Mouse (Mus musculus): ENCODE measurements around the gene Tmem62.
"Not testable (repeated sequence)": the region's sequence is repeated elsewhere in the genome, so short reads cannot be mapped to it uniquely, and the experiment has no call there.

The Tmem62 gene

DNA sequence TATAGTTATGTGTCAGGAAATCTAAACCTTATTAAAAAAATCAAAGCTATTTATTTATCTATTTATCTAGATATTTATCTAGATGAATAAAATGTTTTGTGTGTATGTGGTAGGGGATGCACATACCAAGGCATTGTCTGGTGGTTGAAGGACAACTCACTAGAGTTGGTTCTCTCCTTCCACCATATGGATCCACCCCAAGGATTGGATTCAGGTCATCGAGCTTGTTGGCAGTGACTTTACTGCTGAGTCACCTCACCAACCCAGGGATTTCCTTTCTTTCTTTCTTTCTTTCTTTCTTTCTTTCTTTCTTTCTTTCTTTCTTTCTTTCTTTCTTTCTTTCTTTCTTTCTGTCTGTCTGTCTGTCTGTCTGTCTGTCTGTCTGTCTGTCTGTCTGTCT is 19.8 kb downstream of the Tmem62 start:
- DNase-seq (ENCODE audit: low spot score in 2 of 2), result not testable (repeated sequence)

- no peak for DNase-seq (ENCODE audit: low spot score in 2 of 2)
These were observed 22.0 kb downstream of the Tmem62 start for GRCm38 (mm10) chr2:120998863-120999262.

- DNase-seq (ENCODE audit: low spot score in 2 of 2), result no peak
These were observed 26.8 kb downstream of the Tmem62 start for GRCm38 (mm10) chr2:121003586-121003985.

GRCm38 (mm10) chr2:121004018-121004811 is 27.4 kb downstream of the Tmem62 start:
- DNase-seq (ENCODE audit: low spot score in 2 of 2), result no peak

GRCm38 (mm10) chr2:121006986-121007385 is 30.2 kb downstream of the Tmem62 start:
- no peak for DNase-seq (ENCODE audit: low spot score in 2 of 2)

DNA sequence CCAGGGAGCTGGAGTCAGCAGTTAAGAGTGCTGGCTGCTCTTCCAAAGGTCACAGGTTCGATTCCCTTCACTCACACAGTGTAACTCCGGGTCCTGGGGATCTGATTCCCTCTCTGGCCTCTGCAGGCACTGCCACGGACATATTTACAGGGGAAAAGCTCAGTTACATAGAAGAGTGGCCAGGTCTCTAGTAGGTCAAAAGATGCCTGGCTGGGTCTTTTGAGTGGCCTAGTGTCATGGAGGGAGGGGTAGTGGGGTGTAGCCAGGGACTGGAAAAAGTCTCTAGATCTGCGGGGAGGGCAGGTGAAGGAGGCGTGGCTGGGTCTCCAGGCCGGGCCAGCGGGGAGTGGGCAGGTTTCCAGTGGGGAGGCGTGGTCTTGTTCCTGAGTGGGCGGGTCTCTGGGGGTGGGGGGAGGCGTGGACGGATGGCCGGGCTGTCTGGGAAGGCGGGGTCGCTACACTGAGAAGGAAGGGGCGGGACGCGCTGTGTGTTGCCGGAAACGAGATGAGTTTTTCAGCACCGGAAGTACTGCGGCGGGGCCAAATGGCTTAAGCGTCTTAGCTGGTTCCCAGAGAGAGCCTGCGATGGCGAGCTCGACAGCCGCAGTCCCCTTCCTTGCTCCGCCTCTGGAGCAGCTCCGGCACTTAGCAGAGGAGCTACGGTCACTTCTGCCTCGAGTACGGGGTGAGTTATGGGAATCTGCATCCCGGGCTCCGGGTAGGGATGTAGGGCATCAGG is 31.3 kb downstream of the Tmem62 start, which contains the start of gene Ccndbp1:
Gene Ccndbp1 (plus strand): TSS at position 479 of the 739 bp plus-strand sequence.
- peak; percentile 92 for DNase-seq (ENCODE audit: low spot score in 2 of 2)

DNA sequence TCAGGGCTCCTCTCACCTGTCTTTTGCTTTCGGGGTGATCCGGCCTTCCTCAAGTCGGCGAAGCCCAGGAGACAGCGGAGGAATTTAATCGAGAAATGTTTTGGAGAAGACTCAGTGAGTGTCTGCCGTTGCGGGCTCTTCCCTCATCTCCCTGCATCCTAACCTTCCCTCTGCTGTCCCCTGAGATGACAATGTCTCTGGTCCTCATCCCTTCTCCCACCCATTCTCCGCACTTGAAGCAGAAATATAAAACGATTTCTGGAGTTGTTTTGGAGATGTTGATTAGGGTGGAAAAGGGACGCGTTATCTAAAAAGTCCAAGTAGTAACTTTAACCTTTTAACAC is 31.8 kb downstream of the Tmem62 start:
- DNase-seq (ENCODE audit: low spot score in 2 of 2), result no peak

DNA sequence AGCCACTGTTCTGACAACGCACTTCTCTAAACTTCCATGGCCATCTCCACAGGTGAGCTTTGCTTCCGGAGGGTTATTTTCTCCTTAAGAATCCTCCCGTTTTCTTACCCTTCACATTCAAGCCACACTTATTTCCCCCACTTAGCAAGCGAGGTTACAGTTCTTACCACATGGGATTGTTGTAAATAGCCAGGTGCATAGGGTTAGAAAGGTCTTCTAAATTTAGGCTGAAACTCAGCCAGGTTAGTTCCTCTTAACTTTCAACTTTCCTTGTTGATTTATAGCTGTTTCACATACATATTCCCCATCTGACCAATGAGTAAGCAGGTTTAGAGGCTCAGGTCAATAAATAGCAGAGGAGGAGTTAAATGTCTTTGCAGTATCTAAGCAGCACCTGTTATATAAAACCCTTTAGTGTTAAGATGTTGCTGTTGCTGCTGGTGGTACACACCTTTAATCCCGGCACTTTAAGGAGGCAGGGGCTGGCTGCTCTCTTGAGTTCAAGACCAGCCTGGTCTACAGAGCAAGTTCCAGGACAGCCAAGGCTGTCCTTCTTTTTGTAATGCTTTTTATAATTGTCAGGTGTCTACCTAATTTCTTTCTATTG is 32.4 kb downstream of the Tmem62 start:
- DNase-seq (ENCODE audit: low spot score in 2 of 2), result no peak

DNA sequence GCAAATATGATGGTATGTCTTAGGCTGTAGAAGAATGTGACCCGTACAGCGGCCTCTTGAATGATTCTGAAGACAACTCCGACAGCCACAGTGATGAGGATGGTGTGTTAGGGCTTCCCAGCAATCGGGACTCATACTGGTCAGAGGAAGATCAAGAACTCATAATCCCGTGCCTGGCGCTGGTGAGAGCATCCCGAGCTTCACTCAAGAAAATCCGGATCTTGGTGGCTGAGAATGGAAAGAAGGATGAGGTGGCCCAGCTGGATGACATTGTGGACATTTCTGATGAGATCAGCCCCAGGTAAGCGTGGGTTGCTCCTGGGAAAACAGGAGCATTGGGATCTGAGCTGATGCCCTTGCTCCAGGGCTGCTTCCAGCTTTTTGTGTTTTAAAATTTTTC is 35.9 kb downstream of the Tmem62 start:
- no peak for DNase-seq (ENCODE audit: low spot score in 2 of 2)

DNA sequence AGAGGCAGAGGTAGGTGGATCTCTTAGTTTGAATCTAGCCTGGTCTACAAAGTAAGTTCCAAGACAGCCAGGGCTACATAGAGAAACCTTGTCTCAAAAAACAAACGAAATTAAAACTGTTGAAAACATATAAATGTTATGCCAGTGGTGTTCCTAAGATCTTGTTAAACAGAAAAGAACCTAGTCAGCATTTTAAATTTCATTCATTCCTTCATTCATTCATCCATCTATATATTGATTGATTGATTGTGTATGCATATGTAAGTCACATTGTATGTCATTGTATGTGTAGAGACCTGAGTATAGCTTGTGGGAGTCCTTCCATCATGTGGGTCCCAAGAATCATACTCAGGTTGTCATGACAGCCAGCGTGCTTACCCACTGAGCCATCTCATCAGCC is 38.7 kb downstream of the Tmem62 start:
- no peak for DNase-seq (ENCODE audit: low spot score in 2 of 2)

GRCm38 (mm10) chr2:121016226-121016625 is 39.4 kb downstream of the Tmem62 start:
- DNase-seq (ENCODE audit: low spot score in 2 of 2), result no peak

- no peak for DNase-seq (ENCODE audit: low spot score in 2 of 2)
These were observed 40.3 kb downstream of the Tmem62 start for GRCm38 (mm10) chr2:121017151-121017550.

DNA sequence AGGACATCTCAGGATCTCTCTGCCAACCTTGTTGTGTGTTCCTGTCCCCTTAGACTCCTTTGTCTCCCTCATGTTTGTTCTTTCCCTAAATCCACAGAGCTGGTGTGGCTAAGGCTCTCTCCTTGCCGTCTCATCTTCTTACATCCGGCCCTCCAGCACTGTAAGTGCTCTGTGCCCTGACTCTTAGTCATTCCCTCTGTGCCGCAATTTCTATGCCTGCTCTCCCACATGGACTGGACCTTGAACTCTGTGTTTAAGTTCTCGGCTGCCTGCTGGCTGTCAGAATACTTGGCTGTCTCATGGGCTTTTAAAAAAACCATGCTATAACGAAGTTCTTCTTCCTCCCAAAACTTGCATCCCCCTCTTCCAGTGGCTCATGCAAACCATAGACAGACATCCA is 46.1 kb downstream of the Tmem62 start:
- DNase-seq (ENCODE audit: low spot score in 2 of 2), result no peak

DNA sequence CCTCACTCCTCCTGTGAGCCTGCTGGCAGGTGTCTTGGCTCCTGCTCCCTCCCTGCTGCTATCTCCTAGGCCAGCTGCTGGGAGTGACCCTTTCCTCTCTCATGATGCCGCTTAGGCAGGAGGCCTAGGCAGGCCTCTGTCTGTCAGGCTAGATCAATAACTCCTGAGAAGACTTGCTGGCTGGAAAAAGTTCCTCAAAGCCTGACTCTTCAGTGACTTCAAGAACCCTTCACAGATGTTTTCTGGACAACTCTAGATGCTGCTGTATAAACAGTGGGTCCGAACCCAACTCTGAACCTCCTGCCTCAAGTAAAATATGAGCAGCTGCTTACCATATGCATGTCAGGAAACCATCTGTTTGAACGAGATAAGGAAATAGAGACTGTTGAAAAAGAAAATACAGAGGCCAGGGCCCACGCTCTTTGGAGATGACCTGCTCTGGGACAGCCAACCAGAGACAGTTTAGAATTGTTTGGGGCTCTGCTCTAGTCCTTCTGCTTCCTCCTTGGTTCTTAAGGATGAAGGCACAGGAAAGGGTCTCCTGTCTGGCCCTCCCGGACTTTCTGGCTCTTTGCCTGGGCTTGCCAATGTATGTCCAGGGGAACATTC is 60.0 kb downstream of the Tmem62 start, which contains the start of gene Epb42:
Gene Epb42 (minus strand): TSS at position 340 of the 609 bp plus-strand sequence.
- no peak for DNase-seq (ENCODE audit: low spot score in 2 of 2)

DNA sequence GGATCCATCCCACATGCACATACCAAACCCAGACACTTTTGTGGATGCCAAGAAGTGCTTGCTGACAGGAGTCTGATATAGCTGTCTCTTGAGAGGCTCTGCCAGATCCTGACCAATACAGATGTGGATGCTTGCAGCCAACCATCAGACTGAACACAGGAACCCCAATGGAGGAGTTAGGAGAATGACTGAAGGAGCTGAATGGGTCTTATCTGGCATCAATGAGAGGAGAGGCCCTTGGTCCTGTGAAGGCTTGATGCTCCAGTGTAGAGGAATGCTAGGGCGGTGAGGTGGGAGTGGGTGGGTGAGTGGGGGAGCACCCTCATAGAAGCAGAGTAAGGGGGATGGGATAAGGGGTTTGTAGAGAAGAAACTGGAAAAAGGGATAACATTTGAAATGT is 62.0 kb downstream of the Tmem62 start:
- not testable (repeated sequence) for DNase-seq (ENCODE audit: low spot score in 2 of 2)

- DNase-seq (ENCODE audit: low spot score in 2 of 2), result no peak
These were observed 62.6 kb downstream of the Tmem62 start for GRCm38 (mm10) chr2:121039382-121039781.

- DNase-seq (ENCODE audit: low spot score in 2 of 2), result peak; percentile 31 to 54
These were observed 64.3 kb downstream of the Tmem62 start for GRCm38 (mm10) chr2:121041098-121041497.

DNA sequence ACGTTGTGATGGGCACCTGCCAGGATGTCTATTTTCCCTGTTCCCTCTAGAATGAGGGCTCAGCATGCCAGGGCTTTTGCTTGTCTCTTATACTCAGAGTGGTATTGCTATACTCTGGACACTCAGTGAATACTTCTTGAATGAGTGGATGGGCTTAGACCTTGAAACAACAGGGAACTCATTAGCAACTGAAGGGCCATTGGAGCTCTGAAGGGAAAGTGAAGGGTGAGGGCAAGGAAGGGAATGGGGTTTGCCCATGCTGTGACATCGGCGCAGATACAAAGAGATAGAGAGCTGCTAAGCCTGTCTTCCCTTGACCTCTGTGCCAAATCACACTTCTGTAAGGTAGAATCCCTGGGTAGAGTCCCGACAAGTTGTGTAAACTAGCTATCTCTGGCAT is 68.8 kb downstream of the Tmem62 start:
- DNase-seq (ENCODE audit: low spot score in 2 of 2), result no peak

DNA sequence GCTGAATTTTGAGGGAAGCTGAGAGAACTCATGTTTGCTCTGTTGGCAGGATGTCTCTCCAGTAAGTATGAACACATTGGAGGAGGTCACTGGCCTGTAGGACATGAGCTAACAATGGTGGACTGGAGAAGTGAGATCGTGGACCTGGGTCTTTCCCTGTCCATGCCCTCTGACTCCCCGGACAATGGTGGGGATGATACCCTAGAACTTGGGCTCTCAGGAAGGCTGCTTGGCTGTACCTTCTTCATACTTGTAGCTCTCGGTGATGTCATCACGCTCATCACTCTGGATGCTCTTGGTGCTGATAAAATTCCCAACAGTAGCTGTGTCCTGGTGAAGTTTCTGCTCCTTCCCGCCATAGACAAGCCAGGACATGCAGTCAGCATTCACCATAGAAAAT is 75.4 kb downstream of the Tmem62 start:
- DNase-seq (ENCODE audit: low spot score in 2 of 2), result no peak

GRCm38 (mm10) chr2:121054060-121054459 is 77.2 kb downstream of the Tmem62 start:
- no peak for DNase-seq (ENCODE audit: low spot score in 2 of 2)

- DNase-seq (ENCODE audit: low spot score in 2 of 2), result no peak
These were observed 79.1 kb downstream of the Tmem62 start for GRCm38 (mm10) chr2:121055915-121056314.

Measured in right cerebral cortex, postnatal 10 days (tissue).